Mouse (Mus musculus) olfactory bulb, adult 2 months (tissue): ENCODE results near the gene Prpf19.
A peak's percentile ranks its signal among the peaks of the same experiment; 100 is the strongest.

Experiments
- CTCF ChIP-seq: fragments of 200-500 bp; IDR thresholded peaks from 2 replicates; pipeline ENCODE4 v1.5.1; 2012; ENCODE audit warnings: low read depth, mild to moderate bottlenecking, low read length, moderate library complexity; ENCODE audit not compliant: insufficient read depth
- POLR2A ChIP-seq: fragments of 200-500 bp; IDR thresholded peaks from 2 replicates; pipeline ENCODE4 v1.6.1; 2012; ENCODE audit warnings: mild to moderate bottlenecking, low read depth, low read length, moderate library complexity; ENCODE audit not compliant: insufficient read depth

DNA sequence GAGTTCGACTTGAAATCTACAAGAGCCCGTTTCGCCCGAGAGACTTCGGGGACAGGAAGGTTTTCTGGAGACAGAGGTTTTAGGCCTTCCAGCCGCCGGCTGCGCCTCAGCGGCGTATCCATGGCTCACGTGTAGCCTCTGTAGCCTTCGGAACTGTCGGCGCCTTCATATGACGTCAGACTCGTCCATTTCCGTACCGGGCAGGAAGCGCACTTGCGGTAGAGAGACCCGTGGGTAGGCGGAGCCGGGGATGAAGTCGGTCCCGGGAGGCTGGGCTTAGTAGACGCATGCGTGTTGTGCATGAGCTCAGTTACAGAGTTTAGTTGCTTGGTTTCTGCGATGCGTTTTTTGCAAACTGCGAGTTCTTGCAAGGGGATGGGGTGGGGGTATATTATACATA lies 54.1 kb downstream of the Prpf19 start, which contains the start of gene Ccdc86:
- TF ChIP-seq CTCF (no peak), POLR2A (0 out of 2 replicates have a peak, but pooled peaks have one; percentile 16)
